Mouse (Mus musculus) kidney, adult 2 months (tissue): ENCODE measurements at regions not wholly inside any gene's neighbourhood (a gene's known extent, or its start where the extent isn't known, plus 50 kb on each side); places are given as distances from the start of the nearest gene placed in this dataset.

ENCODE experiments used
- CTCF ChIP-seq: fragments of 200-500 bp; conservative IDR thresholded peaks from 2 replicates; pipeline ENCODE4 v1.5.1; 2011; ENCODE audit warnings: low read depth, mild to moderate bottlenecking, control low read depth, low read length, moderate library complexity, mixed read lengths; ENCODE audit not compliant: insufficient read depth, insufficient read length
- POLR2A ChIP-seq: fragments of 200-500 bp; IDR thresholded peaks from one replicate; pipeline ENCODE4 v1.6.1; 2011; ENCODE audit warnings: low read depth, low read length, control low read depth

DNA sequence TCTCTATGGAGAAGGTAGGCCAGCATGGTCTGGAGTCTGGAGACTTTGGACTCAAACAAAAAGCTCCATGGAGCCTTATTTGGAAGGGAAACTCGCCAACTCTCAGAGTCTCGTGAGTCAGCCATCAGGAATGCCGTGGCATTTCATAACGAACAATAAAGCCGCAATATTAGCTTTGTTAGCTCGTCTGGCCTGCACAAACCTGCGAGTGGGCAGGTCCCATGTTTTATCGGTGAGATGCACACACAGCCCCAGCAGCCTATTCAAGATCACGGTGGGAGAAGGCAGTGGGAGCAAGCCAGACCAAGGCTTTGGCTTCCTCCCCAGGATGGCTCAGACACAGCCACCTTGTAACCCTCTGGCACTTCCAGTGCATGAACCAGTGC, 84.4 kb downstream of the Gm11733 start:
- TF ChIP-seq CTCF (no peak), POLR2A (no peak)
